Mouse (Mus musculus): ENCODE measurements at regions not wholly inside any gene's neighbourhood (a gene's known extent, or its start where the extent isn't known, plus 50 kb on each side); places are given as distances from the start of the nearest gene placed in this dataset. TPM values are rescaled to one million over a fixed set of nuclear protein-coding genes. Genes with fewer than 3 reads are reported as not detected.

- whole genome bisulfite sequencing, result 59% methylated on average over 4 of the region's 4 CpGs
- H3K27ac ChIP-seq, result 0 out of 2 replicates have a peak overlapping the region, but pooled peaks have one; percentile 15
- no peak overlapping the region for H3K4me3 ChIP-seq
- H3K27me3 ChIP-seq (ENCODE audit: poor library complexity, severe bottlenecking), result no peaks in the 10 kb centered on the region
- no peaks in the 10 kb centered on the region for H3K36me3 ChIP-seq (replicated peaks)
- H3K4me1 ChIP-seq, result peaks cover 12% of the 10 kb centered on the region
- no peaks in the 10 kb centered on the region for H3K9me3 ChIP-seq
- no peak for DNase-seq (ENCODE audit: extremely low spot score, low spot score)
Observed at GRCm38 (mm10) chr12:94733179-94733578, 958.8 kb upstream of the Flrt2 start.

GRCm38 (mm10) chr12:94737263-94737662 is 954.8 kb upstream of the Flrt2 start:
- no peak overlapping the region for H3K4me3 ChIP-seq
- no peaks in the 10 kb centered on the region for H3K27me3 ChIP-seq (ENCODE audit: poor library complexity, severe bottlenecking)
- peaks cover 12% of the 10 kb centered on the region for H3K4me1 ChIP-seq
- H3K9me3 ChIP-seq, result no peaks in the 10 kb centered on the region
- no peak overlapping the region for H3K27ac ChIP-seq
- DNase-seq (ENCODE audit: extremely low spot score, low spot score), result no peak
- 84% methylated on average over 4 of the region's 4 CpGs for WGBS
- H3K36me3 ChIP-seq (replicated peaks), result no peaks in the 10 kb centered on the region

- H3K36me3 ChIP-seq (replicated peaks), result no peaks in the 10 kb centered on the region
- H3K9me3 ChIP-seq, result no peaks in the 10 kb centered on the region
- DNase-seq (ENCODE audit: extremely low spot score, low spot score), result no peak
- no peak overlapping the region for H3K27ac ChIP-seq
- 86% methylated on average over 6 of the region's 6 CpGs for WGBS
- H3K4me3 ChIP-seq, result no peak overlapping the region
- no peaks in the 10 kb centered on the region for H3K27me3 ChIP-seq (ENCODE audit: poor library complexity, severe bottlenecking)
- H3K4me1 ChIP-seq, result no peaks in the 10 kb centered on the region
Observed at GRCm38 (mm10) chr12:94749747-94750515, 942.1 kb upstream of the Flrt2 start.

GRCm38 (mm10) chr12:94755754-94756153 is 936.3 kb upstream of the Flrt2 start:
- Histone ChIP-seq H3K36me3 (replicated peaks) (no peaks in the 10 kb centered on the region), H3K4me3 (no peak overlapping the region), H3K27ac (no peak overlapping the region), H3K27me3 (ENCODE audit: poor library complexity, severe bottlenecking) (no peaks in the 10 kb centered on the region), H3K9me3 (no peaks in the 10 kb centered on the region), H3K4me1 (no peaks in the 10 kb centered on the region)
- no peak for DNase-seq (ENCODE audit: extremely low spot score, low spot score)
- WGBS, result 95% methylated on average over 2 of the region's 2 CpGs

- DNase-seq (ENCODE audit: extremely low spot score, low spot score), result no peak
- no peaks in the 10 kb centered on the region for H3K27me3 ChIP-seq (ENCODE audit: poor library complexity, severe bottlenecking)
- no peaks in the 10 kb centered on the region for H3K36me3 ChIP-seq (replicated peaks)
- no peaks in the 10 kb centered on the region for H3K9me3 ChIP-seq
- no peaks in the 10 kb centered on the region for H3K4me1 ChIP-seq
- no peak overlapping the region for H3K4me3 ChIP-seq
- H3K27ac ChIP-seq, result no peak overlapping the region
- 60% methylated on average over 5 of the region's 5 CpGs for WGBS
Observed at GRCm38 (mm10) chr12:94795913-94796615, 896.0 kb upstream of the Flrt2 start.

- no peak for DNase-seq (ENCODE audit: extremely low spot score, low spot score)
- no peak overlapping the region for H3K4me3 ChIP-seq
- no peaks in the 10 kb centered on the region for H3K4me1 ChIP-seq
- no peaks in the 10 kb centered on the region for H3K27me3 ChIP-seq (ENCODE audit: poor library complexity, severe bottlenecking)
- H3K27ac ChIP-seq, result no peak overlapping the region
- WGBS, result 89% methylated on average over 1 of the region's 1 CpGs
- H3K9me3 ChIP-seq, result no peaks in the 10 kb centered on the region
- H3K36me3 ChIP-seq (replicated peaks), result no peaks in the 10 kb centered on the region
Observed at GRCm38 (mm10) chr12:94804692-94805091, 887.3 kb upstream of the Flrt2 start.

GRCm38 (mm10) chr12:94831400-94831799 is 860.6 kb upstream of the Flrt2 start:
- H3K4me1 ChIP-seq, result no peaks in the 10 kb centered on the region
- no peaks in the 10 kb centered on the region for H3K36me3 ChIP-seq (replicated peaks)
- no peak overlapping the region for H3K4me3 ChIP-seq
- no peak overlapping the region for H3K27ac ChIP-seq
- H3K27me3 ChIP-seq (ENCODE audit: poor library complexity, severe bottlenecking), result no peaks in the 10 kb centered on the region
- 89% methylated on average over 2 of the region's 2 CpGs for WGBS
- no peak for DNase-seq (ENCODE audit: extremely low spot score, low spot score)
- H3K9me3 ChIP-seq, result no peaks in the 10 kb centered on the region

GRCm38 (mm10) chr12:94862720-94863119 is 829.3 kb upstream of the Flrt2 start:
- DNase-seq (ENCODE audit: extremely low spot score, low spot score), result no peak
- Histone ChIP-seq H3K4me3 (no peak overlapping the region), H3K4me1 (no peaks in the 10 kb centered on the region), H3K36me3 (replicated peaks) (no peaks in the 10 kb centered on the region), H3K9me3 (no peaks in the 10 kb centered on the region), H3K27me3 (ENCODE audit: poor library complexity, severe bottlenecking) (no peaks in the 10 kb centered on the region), H3K27ac (no peak overlapping the region)

GRCm38 (mm10) chr12:94910816-94911215 is 781.2 kb upstream of the Flrt2 start:
- Histone ChIP-seq H3K27ac (no peak overlapping the region), H3K27me3 (ENCODE audit: poor library complexity, severe bottlenecking) (no peaks in the 10 kb centered on the region), H3K4me3 (no peak overlapping the region), H3K9me3 (no peaks in the 10 kb centered on the region), H3K36me3 (replicated peaks) (no peaks in the 10 kb centered on the region), H3K4me1 (no peaks in the 10 kb centered on the region)
- no peak for DNase-seq (ENCODE audit: extremely low spot score, low spot score)
- WGBS, result 89% methylated on average over 2 of the region's 2 CpGs

- Histone ChIP-seq H3K36me3 (replicated peaks) (no peaks in the 10 kb centered on the region), H3K27me3 (ENCODE audit: poor library complexity, severe bottlenecking) (no peaks in the 10 kb centered on the region), H3K9me3 (no peaks in the 10 kb centered on the region), H3K4me1 (no peaks in the 10 kb centered on the region), H3K4me3 (no peak overlapping the region), H3K27ac (no peak overlapping the region)
- no peak for DNase-seq (ENCODE audit: extremely low spot score, low spot score)
- WGBS, result 89% methylated on average over 6 of the region's 6 CpGs
Observed at GRCm38 (mm10) chr12:94943067-94943466, 749.0 kb upstream of the Flrt2 start.

Small RNAs in the stretch of these regions (microRNA-seq; reads per million reads assigned to microRNA genes)
- not detected for gene Mir8099-2

Data from forebrain, embryonic 10.5 days (tissue).